Mouse (Mus musculus) embryonic facial prominence, embryonic 13.5 days (tissue): ENCODE data around the gene Vangl1. TPM values are rescaled to one million over a fixed set of nuclear protein-coding genes. Genes with fewer than 3 reads are reported as not detected.

Experiments used
- ATAC-seq: fragments of 200-750 bp; cut with Nextera tagmentation; 2 replicates; pipeline ENCODE4 v1.8.0; 2017; ENCODE audit warnings: low read depth; ENCODE audit not compliant: insufficient number of reproducible peaks, insufficient read depth, low FRiP score, low TSS enrichment
- H3K27ac ChIP-seq: fragments of 300-500 bp; sonication (generic); 2 replicates; pipeline ENCODE4 v1.5.1; 2015; ENCODE audit warnings: moderate library complexity, mild to moderate bottlenecking, inconsistent platforms
- H3K27me3 ChIP-seq: fragments of 300-500 bp; sonication (generic); 2 replicates; pipeline ENCODE4 v1.6.1; 2015; ENCODE audit warnings: mild to moderate bottlenecking, inconsistent platforms
- H3K36me3 ChIP-seq: fragments of 300-500 bp; sonication (generic); 2 replicates; pipeline ENCODE4 v1.6.1; 2015; ENCODE audit warnings: mild to moderate bottlenecking, inconsistent platforms
- H3K4me1 ChIP-seq: fragments of 300-500 bp; sonication (generic); 2 replicates; pipeline ENCODE4 v1.6.1; 2015; ENCODE audit warnings: inconsistent platforms
- H3K4me2 ChIP-seq: fragments of 300-500 bp; sonication (generic); 2 replicates; pipeline ENCODE4 v1.6.1; 2015; ENCODE audit warnings: moderate library complexity, mild to moderate bottlenecking, inconsistent platforms
- H3K4me3 ChIP-seq: fragments of 300-500 bp; sonication (generic); 2 replicates; pipeline ENCODE4 v1.5.1; 2015; ENCODE audit warnings: mild to moderate bottlenecking, inconsistent platforms
- H3K9ac ChIP-seq: fragments of 300-500 bp; sonication (generic); 2 replicates; pipeline ENCODE4 v1.6.1; 2015; ENCODE audit warnings: mild to moderate bottlenecking, inconsistent platforms
- H3K9me3 ChIP-seq: fragments of 300-500 bp; sonication (generic); 2 replicates; pipeline ENCODE4 v1.6.1; 2016; ENCODE audit warnings: inconsistent platforms
- WGBS: fragments of 180-500 bp; shearing (Covaris S2); methylation state at CpG from one replicate; pipeline ENCODE4 v1.1.7; 2015; ENCODE audit warnings: mixed read lengths; 5-methylcytosine and 5-hydroxymethylcytosine counted together
- polyA plus RNA-seq: library from polyadenylated mRNA; unstranded; fragments of >200 nt; fragmentation: Nextera tagmentation; extraction: Ambion mirVana; gene quantifications from 2 replicates; pipeline ENCODE4 v1.2.1, GENCODE M21; 2015

Gene Vangl1
- polyA plus RNA-seq, 1 experiment from 2014 or later: 13.9 TPM

GRCm38 (mm10) chr3:102187401-102187800, 17.1 kb downstream of the Vangl1 start:
- ATAC-seq: no peak
- no peak overlapping the region for H3K4me2 ChIP-seq
- H3K9ac ChIP-seq: no peak overlapping the region
- H3K9me3 ChIP-seq: peaks cover 3% of the 10 kb centered on the region; the same call in 1 of the 2 replicates
- no peak overlapping the region for H3K4me3 ChIP-seq
- no peaks in the 10 kb centered on the region; the same call in 1 of the 2 replicates for H3K27me3 ChIP-seq
- H3K36me3 ChIP-seq: peaks cover 28% of the 10 kb centered on the region
- peaks cover 42% of the 10 kb centered on the region for H3K4me1 ChIP-seq
- H3K27ac ChIP-seq: peak overlapping the region; percentile 48
- WGBS: 44% methylated on average over 4 of the region's 4 CpGs

- no peak for ATAC-seq
- Histone ChIP-seq H3K9me3 (peaks cover 3% of the 10 kb centered on the region; the same call in 1 of the 2 replicates), H3K4me1 (peaks cover 34% of the 10 kb centered on the region), H3K9ac (no peak overlapping the region), H3K4me2 (no peak overlapping the region), H3K27ac (no peak overlapping the region), H3K36me3 (peaks cover 38% of the 10 kb centered on the region), H3K27me3 (no peaks in the 10 kb centered on the region), H3K4me3 (no peak overlapping the region)
- 44% methylated on average over 5 of the region's 5 CpGs for WGBS
Observed at GRCm38 (mm10) chr3:102184721-102185120, 19.8 kb downstream of the Vangl1 start.

GRCm38 (mm10) chr3:102182601-102183000, 21.9 kb downstream of the Vangl1 start:
- Histone ChIP-seq H3K4me3 (no peak overlapping the region), H3K4me1 (peaks cover 21% of the 10 kb centered on the region), H3K9ac (no peak overlapping the region), H3K9me3 (peaks cover 3% of the 10 kb centered on the region; the same call in 1 of the 2 replicates), H3K4me2 (no peak overlapping the region), H3K36me3 (peaks cover 39% of the 10 kb centered on the region), H3K27me3 (no peaks in the 10 kb centered on the region), H3K27ac (no peak overlapping the region)
- no peak for ATAC-seq
- 95% methylated on average over 2 of the region's 2 CpGs for WGBS

DNA sequence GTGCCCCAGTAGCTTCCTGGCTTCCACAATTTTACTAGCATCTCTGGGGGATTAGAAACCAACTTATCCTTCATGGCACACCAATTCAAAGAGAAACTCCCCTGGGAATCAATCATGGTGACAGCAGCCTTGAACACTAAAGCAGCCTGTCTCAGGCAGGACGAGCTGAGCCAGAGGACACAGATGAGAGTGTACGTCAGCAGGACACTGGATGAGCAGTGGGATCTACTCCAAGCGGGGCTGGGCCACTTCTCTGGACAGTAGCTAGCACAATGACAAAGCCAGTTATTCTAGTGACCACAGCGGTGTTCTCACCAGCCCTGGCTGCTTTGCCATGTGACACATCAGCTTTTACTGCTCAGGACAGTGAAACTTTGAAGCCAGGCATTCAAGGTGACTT, 23.3 kb downstream of the Vangl1 start:
- peaks cover 3% of the 10 kb centered on the region; the same call in 1 of the 2 replicates for H3K9me3 ChIP-seq
- ATAC-seq: no peak

DNA sequence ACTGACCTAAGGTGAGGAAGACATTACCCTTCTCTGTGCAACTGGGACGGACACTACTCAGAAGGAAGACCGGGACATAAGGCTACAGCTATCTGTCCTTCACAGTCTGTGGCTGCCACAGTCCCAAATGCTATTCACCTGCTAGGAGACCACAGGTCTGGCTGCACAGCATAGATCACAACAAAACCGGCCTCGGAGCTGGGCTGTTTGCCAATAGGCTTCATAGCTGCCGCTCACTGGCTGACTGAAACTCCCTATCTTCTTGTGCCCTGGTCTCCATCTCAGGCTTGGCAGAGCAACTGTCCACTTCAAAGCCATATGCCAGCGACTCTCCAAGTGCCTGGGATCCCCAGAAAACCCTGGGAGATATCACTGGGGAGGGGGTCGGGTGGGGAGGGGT, 23.7 kb downstream of the Vangl1 start:
- H3K4me1 ChIP-seq: peaks cover 17% of the 10 kb centered on the region
- WGBS: 79% methylated on average over 7 of the region's 7 CpGs
- ATAC-seq: no peak

More for the DNA sequence above, 23.3 kb downstream of the Vangl1 start:
- H3K4me2 ChIP-seq: no peak overlapping the region
- H3K4me3 ChIP-seq: no peak overlapping the region
- no peak overlapping the region for H3K9ac ChIP-seq
- WGBS: 88% methylated on average over 4 of the region's 4 CpGs
- no peaks in the 10 kb centered on the region for H3K27me3 ChIP-seq
- peaks cover 12% of the 10 kb centered on the region for H3K4me1 ChIP-seq
- H3K36me3 ChIP-seq: peaks cover 36% of the 10 kb centered on the region
- H3K27ac ChIP-seq: no peak overlapping the region

DNA sequence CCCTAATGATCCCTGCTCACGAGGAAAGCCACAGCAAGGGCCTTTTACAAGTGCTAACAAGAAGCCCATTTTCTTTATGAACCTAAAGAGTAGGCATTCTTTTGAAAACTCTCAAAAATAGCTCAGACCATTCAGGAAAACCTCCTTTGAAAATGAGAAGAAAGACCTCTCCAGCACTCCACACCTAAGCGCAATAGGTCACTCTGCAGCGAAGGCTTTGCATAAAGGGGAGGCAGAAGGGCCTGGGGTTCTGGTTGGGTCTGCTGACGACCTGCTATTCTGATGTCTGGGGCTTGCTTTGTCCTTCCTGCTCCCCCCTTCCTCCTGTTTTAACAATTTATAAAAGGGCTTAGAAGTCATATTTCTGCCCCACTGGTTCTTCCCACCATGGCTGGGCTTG, 24.6 kb downstream of the Vangl1 start:
- H3K4me2 ChIP-seq: no peak overlapping the region
- no peaks in the 10 kb centered on the region for H3K9me3 ChIP-seq
- peaks cover 24% of the 10 kb centered on the region for H3K4me1 ChIP-seq
- 80% methylated on average over 4 of the region's 4 CpGs for WGBS
- H3K36me3 ChIP-seq: peaks cover 30% of the 10 kb centered on the region
- no peak overlapping the region for H3K27ac ChIP-seq
- H3K9ac ChIP-seq: no peak overlapping the region
- no peak overlapping the region for H3K4me3 ChIP-seq
- no peak for ATAC-seq
- H3K27me3 ChIP-seq: no peaks in the 10 kb centered on the region

More for the DNA sequence above, 23.7 kb downstream of the Vangl1 start:
- Histone ChIP-seq H3K27ac (no peak overlapping the region), H3K4me3 (no peak overlapping the region), H3K27me3 (no peaks in the 10 kb centered on the region), H3K36me3 (peaks cover 32% of the 10 kb centered on the region), H3K4me2 (no peak overlapping the region), H3K9me3 (no peaks in the 10 kb centered on the region), H3K9ac (no peak overlapping the region)

DNA sequence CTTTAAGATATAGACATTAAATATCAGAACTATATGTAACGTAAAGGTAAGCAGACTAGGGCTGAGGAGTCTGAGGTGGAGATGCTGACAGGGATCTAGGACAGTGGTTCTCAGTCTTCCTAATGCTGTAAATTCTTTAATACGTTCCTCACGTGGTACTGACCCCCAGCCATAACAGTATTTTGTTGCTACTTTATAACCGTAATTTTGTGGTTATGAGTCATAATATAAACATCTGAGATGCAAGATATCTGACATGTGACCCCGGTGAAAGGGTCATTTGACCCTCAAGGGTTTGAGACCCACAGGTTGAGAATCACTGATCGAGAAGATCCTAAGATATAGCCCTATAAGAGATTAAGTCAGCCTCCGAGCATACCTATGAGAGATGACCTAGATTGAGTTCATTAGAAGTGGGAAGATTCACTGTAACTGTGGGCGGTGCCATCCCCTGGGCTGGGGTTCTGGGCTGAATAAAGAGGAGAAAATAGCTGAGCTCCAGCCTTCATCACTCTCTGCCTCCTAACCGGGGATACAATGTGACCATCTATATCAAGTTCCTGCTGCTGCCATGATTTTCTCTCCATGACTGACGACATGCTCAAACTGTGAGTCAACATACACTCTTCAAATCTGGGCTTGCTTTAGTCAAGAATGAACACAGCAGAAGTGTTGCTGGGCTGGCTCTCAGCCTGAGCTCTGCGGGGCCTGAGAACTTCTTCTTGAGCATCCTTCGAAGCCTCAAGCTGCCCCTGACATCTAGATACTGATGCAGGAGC, 26.5 kb downstream of the Vangl1 start:
- H3K4me2 ChIP-seq: no peak overlapping the region
- H3K9me3 ChIP-seq: no peaks in the 10 kb centered on the region
- WGBS: 91% methylated on average over 12 of the region's 12 CpGs
- no peak overlapping the region for H3K9ac ChIP-seq
- no peak overlapping the region for H3K27ac ChIP-seq
- no peak for ATAC-seq
- peaks cover 17% of the 10 kb centered on the region for H3K4me1 ChIP-seq
- peaks cover 22% of the 10 kb centered on the region for H3K36me3 ChIP-seq
- H3K27me3 ChIP-seq: no peaks in the 10 kb centered on the region
- no peak overlapping the region for H3K4me3 ChIP-seq

DNA sequence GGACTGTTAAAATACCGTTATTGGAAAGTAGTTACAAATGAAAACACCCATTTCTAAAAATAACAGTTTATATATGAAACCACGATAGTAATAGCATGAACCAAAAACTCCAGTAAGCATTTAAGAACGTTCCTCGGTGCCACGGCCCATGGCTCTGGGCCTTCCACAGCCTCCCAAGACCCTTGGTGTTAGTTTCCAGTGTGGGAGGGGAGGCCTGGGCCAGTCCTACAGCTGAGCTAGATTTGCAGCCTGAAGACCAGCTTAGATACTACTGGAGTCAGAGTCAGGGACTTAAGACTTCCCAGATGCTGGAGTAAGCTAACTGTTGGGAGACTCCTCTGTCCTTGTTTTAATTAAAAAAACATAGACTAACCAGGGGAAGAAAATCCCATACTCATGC, 28.4 kb downstream of the Vangl1 start:
- peak; percentile 69; the same call in 1 of the 2 replicates for ATAC-seq
- Histone ChIP-seq H3K36me3 (peaks cover 16% of the 10 kb centered on the region), H3K4me2 (no peak overlapping the region), H3K9me3 (no peaks in the 10 kb centered on the region), H3K4me1 (peaks cover 17% of the 10 kb centered on the region), H3K27me3 (no peaks in the 10 kb centered on the region), H3K9ac (no peak overlapping the region), H3K27ac (peak overlapping the region; percentile 67), H3K4me3 (no peak overlapping the region)
- WGBS: 40% methylated on average over 5 of the region's 5 CpGs

DNA sequence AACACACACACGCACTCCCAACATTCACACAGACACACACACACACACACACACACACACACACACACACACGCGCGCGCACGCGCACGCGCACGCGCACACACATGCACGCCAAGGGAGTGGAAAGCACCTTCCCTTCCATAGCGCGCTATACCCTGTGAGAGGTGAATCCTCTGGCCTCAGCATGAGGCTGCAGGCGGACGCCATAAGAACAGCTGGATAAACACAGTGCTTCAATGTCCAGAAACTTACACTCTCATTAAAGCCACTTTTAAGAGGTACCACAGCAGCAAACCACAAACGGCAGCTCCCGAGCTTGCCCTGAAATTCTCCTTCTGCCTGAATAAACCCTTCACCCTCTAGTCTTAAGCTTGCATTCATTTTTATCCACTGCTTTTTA, 28.8 kb downstream of the Vangl1 start:
- H3K27me3 ChIP-seq: no peaks in the 10 kb centered on the region
- H3K9me3 ChIP-seq: no peaks in the 10 kb centered on the region
- peak overlapping the region; percentile 67 for H3K27ac ChIP-seq
- no peak overlapping the region for H3K9ac ChIP-seq
- H3K4me2 ChIP-seq: no peak overlapping the region
- H3K4me3 ChIP-seq: no peak overlapping the region
- 84% methylated on average over 17 of the region's 18 CpGs for WGBS
- H3K4me1 ChIP-seq: peaks cover 17% of the 10 kb centered on the region
- no peak for ATAC-seq
- peaks cover 16% of the 10 kb centered on the region for H3K36me3 ChIP-seq

- Histone ChIP-seq H3K27ac (no peak overlapping the region), H3K4me3 (no peak overlapping the region), H3K36me3 (peaks cover 16% of the 10 kb centered on the region), H3K4me1 (peaks cover 28% of the 10 kb centered on the region), H3K4me2 (no peak overlapping the region), H3K27me3 (no peaks in the 10 kb centered on the region), H3K9ac (no peak overlapping the region), H3K9me3 (no peaks in the 10 kb centered on the region)
- WGBS: 79% methylated on average over 8 of the region's 8 CpGs
- ATAC-seq: no peak
Observed at GRCm38 (mm10) chr3:102174118-102174865, 30.2 kb downstream of the Vangl1 start.

- peak; percentile 75 for ATAC-seq
- peaks cover 42% of the 10 kb centered on the region for H3K4me1 ChIP-seq
- WGBS: 32% methylated on average over 13 of the region's 13 CpGs
Observed at GRCm38 (mm10) chr3:102169197-102169905, 35.1 kb downstream of the Vangl1 start.

More at GRCm38 (mm10) chr3:102169197-102169905, 35.1 kb downstream of the Vangl1 start:
- Histone ChIP-seq H3K27me3 (no peaks in the 10 kb centered on the region; the same call in 1 of the 2 replicates), H3K27ac (peak overlapping the region; percentile 89), H3K36me3 (peaks cover 13% of the 10 kb centered on the region), H3K4me2 (0 out of 2 replicates have a peak overlapping the region, but pooled peaks have one; percentile 14), H3K9ac (0 out of 2 replicates have a peak overlapping the region, but pooled peaks have one; percentile 11), H3K9me3 (no peaks in the 10 kb centered on the region), H3K4me3 (no peak overlapping the region)
